Mouse (Mus musculus): ENCODE data around the gene Anxa6. TPM values are rescaled to one million over a fixed set of nuclear protein-coding genes. Genes with fewer than 3 reads are reported as not detected.

Gene Anxa6
- polyA plus RNA-seq, 1 experiment = 30.5 TPM

- WGBS = 3% methylated on average over 8 of the region's 8 CpGs
- Histone ChIP-seq H3K27ac (ENCODE audit: control insufficient read depth, insufficient read depth, low read depth, low read length, poor library complexity) (no peak overlapping the region), H3K4me3 (replicated peaks; ENCODE audit: control insufficient read depth, low read depth, low read length) (no peak overlapping the region), H3K4me1 (ENCODE audit: control insufficient read depth, insufficient read depth, low read length) (peaks cover 5% of the 10 kb centered on the region)
- TF ChIP-seq POLR2A (IDR thresholded peaks at IDR 0.05; ENCODE audit: borderline replicate concordance, control insufficient read depth, low read depth, low read length) (no peak), CTCF (IDR thresholded peaks at IDR 0.05; ENCODE audit: control insufficient read depth, insufficient read depth, low read length) (no peak)
Measured at GRCm38 (mm10) chr11:55072467-55072866, 39.2 kb upstream of the Anxa6 start.

DNA sequence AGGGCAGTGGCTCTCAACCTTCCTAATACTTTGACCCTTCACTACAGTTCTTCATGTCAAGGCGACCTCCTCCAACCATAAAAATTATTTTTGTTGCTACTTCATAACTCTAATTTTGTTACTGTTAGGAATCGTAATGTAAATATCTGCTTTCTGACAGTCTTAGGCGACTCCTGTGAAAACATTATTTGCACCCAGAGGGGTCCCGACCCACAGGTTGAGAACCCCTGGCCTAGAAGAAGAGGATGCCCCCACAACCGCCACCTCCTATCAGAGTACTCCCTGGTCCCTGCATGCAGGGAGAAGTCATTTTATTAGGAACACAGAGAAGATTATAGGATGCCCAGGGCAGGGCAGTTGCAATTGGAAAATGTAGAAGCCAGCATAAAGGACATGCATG lies 38.1 kb upstream of the Anxa6 start:
- 81% methylated on average over 5 of the region's 5 CpGs for WGBS
- no peak overlapping the region for H3K4me3 ChIP-seq (replicated peaks; ENCODE audit: control insufficient read depth, low read depth, low read length)
- H3K27ac ChIP-seq (ENCODE audit: control insufficient read depth, insufficient read depth, low read depth, low read length, poor library complexity) = no peak overlapping the region
- H3K4me1 ChIP-seq (ENCODE audit: control insufficient read depth, insufficient read depth, low read length) = peaks cover 2% of the 10 kb centered on the region
- no peak for TF ChIP-seq CTCF (IDR thresholded peaks at IDR 0.05; ENCODE audit: control insufficient read depth, insufficient read depth, low read length)
- no peak for TF ChIP-seq POLR2A (IDR thresholded peaks at IDR 0.05; ENCODE audit: borderline replicate concordance, control insufficient read depth, low read depth, low read length)

DNA sequence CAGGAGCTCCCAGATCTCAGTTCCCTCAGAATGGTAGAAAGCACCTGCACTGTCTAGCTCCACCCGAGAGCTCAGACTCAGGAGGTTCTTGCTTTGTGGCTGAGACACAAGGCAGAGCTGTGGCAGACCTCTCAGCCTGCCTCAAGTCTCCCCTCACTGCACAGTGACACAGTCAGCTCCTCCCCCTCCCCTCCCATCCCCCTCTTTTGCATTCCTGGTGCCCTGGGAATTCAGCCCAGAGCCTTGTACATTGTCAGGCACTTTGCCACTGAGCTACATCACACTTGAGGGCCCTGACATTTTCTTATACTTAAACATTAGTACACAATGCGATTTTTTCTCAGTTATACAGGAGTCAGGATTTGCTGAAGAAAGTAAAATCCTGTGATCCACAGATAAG lies 35.8 kb upstream of the Anxa6 start:
- WGBS = 71% methylated on average over 2 of the region's 2 CpGs
- TF ChIP-seq POLR2A (IDR thresholded peaks at IDR 0.05; ENCODE audit: borderline replicate concordance, control insufficient read depth, low read depth, low read length) (no peak), CTCF (IDR thresholded peaks at IDR 0.05; ENCODE audit: control insufficient read depth, insufficient read depth, low read length) (no peak)
- no peak overlapping the region for H3K27ac ChIP-seq (ENCODE audit: control insufficient read depth, insufficient read depth, low read depth, low read length, poor library complexity)
- H3K4me3 ChIP-seq (replicated peaks; ENCODE audit: control insufficient read depth, low read depth, low read length) = no peak overlapping the region
- H3K4me1 ChIP-seq (ENCODE audit: control insufficient read depth, insufficient read depth, low read length) = peaks cover 2% of the 10 kb centered on the region

DNA sequence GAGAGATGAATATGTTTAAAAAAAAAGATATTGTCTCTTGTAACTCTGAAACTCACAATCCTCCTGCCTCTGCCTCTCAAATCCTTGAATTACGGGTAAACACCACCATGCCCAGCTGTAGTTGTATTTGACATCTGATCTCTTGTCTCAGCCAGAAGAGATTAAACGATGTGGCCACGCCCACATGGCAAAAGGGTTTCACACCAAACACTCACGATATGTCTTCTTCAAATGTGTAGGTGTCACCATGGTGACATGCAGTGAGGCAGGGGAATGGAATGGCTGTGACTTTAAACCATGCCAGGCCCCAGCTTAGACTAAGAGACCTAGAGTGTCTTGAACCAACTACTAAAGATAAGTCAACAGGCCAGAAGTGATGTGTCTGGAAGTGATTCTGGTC lies 33.7 kb upstream of the Anxa6 start:
- Histone ChIP-seq H3K4me3 (replicated peaks; ENCODE audit: control insufficient read depth, low read depth, low read length) (no peak overlapping the region), H3K4me1 (ENCODE audit: control insufficient read depth, insufficient read depth, low read length) (no peaks in the 10 kb centered on the region), H3K27ac (ENCODE audit: control insufficient read depth, insufficient read depth, low read depth, low read length, poor library complexity) (no peak overlapping the region)
- 67% methylated on average over 4 of the region's 4 CpGs for WGBS
- TF ChIP-seq POLR2A (IDR thresholded peaks at IDR 0.05; ENCODE audit: borderline replicate concordance, control insufficient read depth, low read depth, low read length) (no peak), CTCF (IDR thresholded peaks at IDR 0.05; ENCODE audit: control insufficient read depth, insufficient read depth, low read length) (no peak)

DNA sequence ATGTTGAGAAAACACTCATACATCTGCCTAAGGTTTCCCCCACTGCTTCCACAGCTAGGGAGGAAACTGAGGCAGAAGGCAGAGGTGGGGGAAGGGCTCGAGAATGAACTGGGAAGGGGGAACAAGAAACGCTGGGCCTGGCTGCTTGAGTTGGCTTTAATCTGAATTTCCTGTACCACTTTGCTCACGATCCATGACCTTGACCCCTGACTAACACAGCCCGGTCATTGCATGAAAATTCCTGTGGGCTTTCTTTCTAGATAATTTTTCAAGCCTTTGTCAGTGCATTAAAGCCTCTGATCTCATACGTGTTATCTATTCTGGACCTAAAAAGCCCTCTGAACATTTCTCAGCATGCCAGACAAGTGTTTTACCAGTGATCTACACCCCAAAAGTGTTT lies 29.6 kb upstream of the Anxa6 start:
- Histone ChIP-seq H3K27ac (ENCODE audit: control insufficient read depth, insufficient read depth, low read depth, low read length, poor library complexity) (no peak overlapping the region), H3K4me1 (ENCODE audit: control insufficient read depth, insufficient read depth, low read length) (no peaks in the 10 kb centered on the region), H3K4me3 (replicated peaks; ENCODE audit: control insufficient read depth, low read depth, low read length) (no peak overlapping the region)
- 72% methylated on average over 5 of the region's 5 CpGs for WGBS
- no peak for TF ChIP-seq POLR2A (IDR thresholded peaks at IDR 0.05; ENCODE audit: borderline replicate concordance, control insufficient read depth, low read depth, low read length)
- TF ChIP-seq CTCF (IDR thresholded peaks at IDR 0.05; ENCODE audit: control insufficient read depth, insufficient read depth, low read length) = no peak

- Histone ChIP-seq H3K4me3 (replicated peaks; ENCODE audit: control insufficient read depth, low read depth, low read length) (no peak overlapping the region), H3K27ac (ENCODE audit: control insufficient read depth, insufficient read depth, low read depth, low read length, poor library complexity) (no peak overlapping the region), H3K4me1 (ENCODE audit: control insufficient read depth, insufficient read depth, low read length) (no peaks in the 10 kb centered on the region)
- WGBS = 84% methylated on average over 5 of the region's 5 CpGs
- TF ChIP-seq POLR2A (IDR thresholded peaks at IDR 0.05; ENCODE audit: borderline replicate concordance, control insufficient read depth, low read depth, low read length) (no peak), CTCF (IDR thresholded peaks at IDR 0.05; ENCODE audit: control insufficient read depth, insufficient read depth, low read length) (no peak)
Measured at GRCm38 (mm10) chr11:55060802-55061201, 27.6 kb upstream of the Anxa6 start.

DNA sequence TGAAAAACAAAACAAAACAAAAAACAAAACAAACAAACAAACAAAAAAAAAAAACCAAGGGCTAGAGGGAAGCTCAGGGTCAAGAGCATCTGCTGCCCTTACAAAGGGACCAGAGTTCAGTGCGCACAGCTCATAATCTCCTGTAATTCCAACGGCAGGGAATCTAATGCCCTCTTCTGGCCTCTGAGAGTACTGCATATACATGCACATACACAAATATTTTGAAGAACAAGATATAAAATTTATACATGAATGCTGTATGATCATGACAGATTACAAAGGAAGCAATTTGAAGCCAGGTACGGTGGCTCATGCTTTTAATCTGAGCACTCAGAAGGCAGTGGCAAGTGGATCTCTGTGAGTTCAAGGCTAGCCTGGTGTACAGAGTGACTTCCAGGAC lies 24.3 kb upstream of the Anxa6 start:
- 80% methylated on average over 3 of the region's 3 CpGs for WGBS
- H3K4me1 ChIP-seq (ENCODE audit: control insufficient read depth, insufficient read depth, low read length) = no peaks in the 10 kb centered on the region
- no peak overlapping the region for H3K27ac ChIP-seq (ENCODE audit: control insufficient read depth, insufficient read depth, low read depth, low read length, poor library complexity)
- TF ChIP-seq CTCF (IDR thresholded peaks at IDR 0.05; ENCODE audit: control insufficient read depth, insufficient read depth, low read length) (no peak), POLR2A (IDR thresholded peaks at IDR 0.05; ENCODE audit: borderline replicate concordance, control insufficient read depth, low read depth, low read length) (no peak)
- H3K4me3 ChIP-seq (replicated peaks; ENCODE audit: control insufficient read depth, low read depth, low read length) = no peak overlapping the region

DNA sequence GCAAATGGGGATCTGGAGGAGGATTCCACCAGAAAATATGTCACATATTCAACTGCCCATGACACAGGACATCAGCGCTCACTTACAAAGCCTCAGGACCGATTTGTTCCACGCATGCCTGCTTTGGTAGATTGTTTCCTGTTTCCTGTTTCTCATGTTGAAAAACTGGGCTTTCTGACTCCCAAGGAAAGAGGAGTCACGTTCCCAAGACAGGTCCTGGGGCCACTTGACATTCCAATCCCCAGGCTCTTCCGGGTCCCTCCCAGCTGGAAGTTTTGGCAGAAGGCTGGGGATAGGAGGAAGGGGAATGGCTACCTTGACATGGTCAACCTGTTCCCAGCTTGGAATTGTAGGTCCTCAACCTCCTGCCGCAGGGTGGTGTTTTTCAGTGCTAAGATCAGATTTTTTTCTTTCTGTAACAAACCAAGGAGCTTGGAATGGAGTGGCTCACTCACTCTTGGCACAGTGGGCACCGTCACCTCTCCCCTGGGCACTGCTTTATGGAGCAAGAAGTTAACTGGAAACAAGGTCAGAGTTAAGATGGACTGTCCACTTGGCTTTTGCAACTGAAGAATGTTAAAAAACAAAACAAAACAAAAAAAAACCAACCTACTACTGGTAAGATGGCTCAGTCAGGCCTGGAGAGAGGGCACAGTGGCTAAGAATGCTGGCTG lies 17.7 kb upstream of the Anxa6 start:
- Histone ChIP-seq H3K27ac (ENCODE audit: control insufficient read depth, insufficient read depth, low read depth, low read length, poor library complexity) (no peak overlapping the region), H3K4me3 (replicated peaks; ENCODE audit: control insufficient read depth, low read depth, low read length) (no peak overlapping the region), H3K4me1 (ENCODE audit: control insufficient read depth, insufficient read depth, low read length) (no peaks in the 10 kb centered on the region)
- 80% methylated on average over 7 of the region's 7 CpGs for WGBS
- TF ChIP-seq POLR2A (IDR thresholded peaks at IDR 0.05; ENCODE audit: borderline replicate concordance, control insufficient read depth, low read depth, low read length) (no peak), CTCF (IDR thresholded peaks at IDR 0.05; ENCODE audit: control insufficient read depth, insufficient read depth, low read length) (no peak)

DNA sequence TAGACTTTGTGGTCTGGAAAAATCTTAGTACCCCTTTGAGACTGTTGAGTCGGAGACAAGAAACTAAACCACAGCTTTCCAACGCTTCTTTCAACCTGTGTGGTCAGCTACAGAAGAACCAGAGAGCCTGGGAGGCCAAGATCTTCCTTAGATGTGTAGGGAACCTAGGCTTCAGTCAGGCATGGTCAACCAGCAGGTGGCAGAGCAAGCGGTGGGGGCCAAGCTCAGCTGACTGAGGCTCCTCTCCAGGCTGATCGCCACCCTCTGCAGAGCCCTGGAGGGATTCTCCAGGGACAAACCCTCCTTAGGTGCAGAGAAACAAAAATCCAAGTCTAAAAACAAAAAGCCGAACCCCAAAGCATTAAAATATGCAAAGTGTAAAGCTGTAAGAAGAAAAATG lies 13.4 kb upstream of the Anxa6 start:
- no peak overlapping the region for H3K4me3 ChIP-seq (replicated peaks; ENCODE audit: control insufficient read depth, low read depth, low read length)

More for the DNA sequence above, 13.4 kb upstream of the Anxa6 start:
- 34% methylated on average over 5 of the region's 5 CpGs for WGBS
- TF ChIP-seq POLR2A (IDR thresholded peaks at IDR 0.05; ENCODE audit: borderline replicate concordance, control insufficient read depth, low read depth, low read length) (no peak), CTCF (IDR thresholded peaks at IDR 0.05; ENCODE audit: control insufficient read depth, insufficient read depth, low read length) (peak; percentile 79)
- no peak overlapping the region for H3K27ac ChIP-seq (ENCODE audit: control insufficient read depth, insufficient read depth, low read depth, low read length, poor library complexity)
- H3K4me1 ChIP-seq (ENCODE audit: control insufficient read depth, insufficient read depth, low read length) = no peaks in the 10 kb centered on the region
